Mouse (Mus musculus) kidney, adult 11 months (tissue): ENCODE measurements around the gene Pof1b.

Source experiments
- DNase-seq: peaks from one replicate; pipeline ENCODE4 v3.0.0; 2022

The Pof1b gene

DNA sequence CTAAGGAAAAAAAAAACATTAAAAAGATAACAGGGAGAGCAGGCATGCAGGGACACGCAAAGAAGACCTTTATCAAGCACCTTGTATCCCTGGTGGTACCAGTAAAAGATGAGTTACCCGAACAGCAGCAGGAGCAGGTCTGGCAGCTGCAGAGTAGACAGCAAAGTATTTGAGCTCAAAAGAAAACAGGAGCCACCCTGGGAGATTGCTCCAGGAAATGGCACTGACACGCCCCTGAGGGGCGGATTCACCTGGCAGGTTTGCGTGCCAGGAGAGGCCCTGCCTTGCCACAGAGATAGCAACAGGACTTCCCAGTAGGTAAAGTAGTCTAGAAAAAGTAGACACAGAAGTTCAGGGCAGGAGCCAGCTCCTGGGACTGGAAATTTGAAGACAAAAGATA is at the start of gene Pof1b:
Pof1b (minus strand) TSS at position 144 of the 400 bp plus-strand sequence.
- DNase-seq, result no peak

DNA sequence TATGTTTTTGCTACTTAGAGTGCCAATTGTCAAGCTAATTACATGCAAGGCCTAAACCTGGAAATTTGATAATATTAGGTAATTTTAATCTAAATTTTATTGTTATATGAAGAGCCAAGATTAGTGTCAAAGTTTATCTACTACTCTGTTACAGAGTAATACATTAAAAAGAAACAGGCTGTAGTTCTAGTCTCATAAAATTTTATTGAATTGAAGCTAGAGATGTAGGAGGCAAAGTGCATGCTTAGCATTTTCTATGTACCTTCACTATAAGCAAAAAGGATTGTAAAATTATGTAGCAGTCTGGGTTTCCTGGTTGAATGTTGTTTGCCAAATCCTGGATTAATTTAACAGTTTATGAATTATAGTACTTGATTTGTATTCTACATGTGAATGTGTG is 18.1 kb upstream of the Pof1b start:
- no peak for DNase-seq

DNA sequence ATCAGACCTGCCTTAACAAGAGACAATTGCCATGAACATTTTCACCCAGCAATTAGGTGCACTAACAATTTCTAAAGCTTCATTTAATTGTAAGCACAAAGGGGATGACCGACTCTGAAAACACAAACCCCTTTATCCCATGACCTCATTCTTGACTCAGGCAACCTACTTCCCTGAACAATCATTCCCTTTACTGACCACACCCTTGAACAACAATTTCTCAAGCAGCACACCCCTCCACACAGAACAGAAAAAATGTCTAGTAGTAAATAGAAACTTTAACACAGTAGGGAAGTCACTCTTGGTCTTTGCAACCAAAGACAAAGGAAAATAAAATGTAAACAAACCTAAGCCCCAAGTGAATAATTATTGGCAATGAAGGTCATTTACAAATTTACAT is 4.1 kb downstream of the Pof1b start:
- no peak for DNase-seq

DNA sequence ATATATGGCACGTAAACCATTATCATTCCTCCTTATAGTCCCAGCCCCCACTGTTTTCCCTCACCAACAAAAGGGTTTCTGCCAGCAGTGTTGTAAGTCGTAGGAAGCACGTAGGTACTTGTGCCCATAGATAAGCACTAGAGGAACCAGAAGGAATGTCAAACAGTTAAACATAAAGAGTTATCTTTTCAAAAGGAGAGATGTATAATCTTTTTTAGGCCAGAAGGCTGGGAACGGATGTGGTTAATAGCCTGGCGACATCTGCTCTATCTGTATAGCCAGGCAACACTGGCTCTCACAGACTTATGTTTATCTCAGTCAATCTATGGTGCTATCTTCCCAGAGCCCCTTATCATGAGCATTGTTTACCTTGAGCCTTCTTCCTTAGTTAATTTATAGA is 17.8 kb downstream of the Pof1b start:
- DNase-seq, result no peak

DNA sequence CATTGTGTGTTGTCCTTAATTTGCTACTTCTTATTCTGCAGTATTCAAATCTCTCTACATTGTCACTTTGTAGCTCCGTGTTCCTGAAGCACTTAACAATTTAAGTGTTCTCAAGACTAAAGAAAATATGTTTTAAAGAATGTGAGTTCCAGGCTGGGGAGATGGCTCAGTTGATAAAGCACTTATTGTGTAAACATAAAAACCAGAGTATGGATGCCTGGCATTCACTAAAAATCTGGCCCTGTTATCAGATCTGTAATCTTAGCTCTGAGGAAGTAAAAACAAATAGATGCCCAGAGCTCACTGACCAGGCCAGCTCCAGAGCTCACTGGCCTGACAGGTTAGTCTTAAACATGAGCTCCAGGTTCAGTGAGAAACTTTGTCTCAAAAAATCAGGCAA is 22.9 kb downstream of the Pof1b start:
- DNase-seq, result no peak

DNA sequence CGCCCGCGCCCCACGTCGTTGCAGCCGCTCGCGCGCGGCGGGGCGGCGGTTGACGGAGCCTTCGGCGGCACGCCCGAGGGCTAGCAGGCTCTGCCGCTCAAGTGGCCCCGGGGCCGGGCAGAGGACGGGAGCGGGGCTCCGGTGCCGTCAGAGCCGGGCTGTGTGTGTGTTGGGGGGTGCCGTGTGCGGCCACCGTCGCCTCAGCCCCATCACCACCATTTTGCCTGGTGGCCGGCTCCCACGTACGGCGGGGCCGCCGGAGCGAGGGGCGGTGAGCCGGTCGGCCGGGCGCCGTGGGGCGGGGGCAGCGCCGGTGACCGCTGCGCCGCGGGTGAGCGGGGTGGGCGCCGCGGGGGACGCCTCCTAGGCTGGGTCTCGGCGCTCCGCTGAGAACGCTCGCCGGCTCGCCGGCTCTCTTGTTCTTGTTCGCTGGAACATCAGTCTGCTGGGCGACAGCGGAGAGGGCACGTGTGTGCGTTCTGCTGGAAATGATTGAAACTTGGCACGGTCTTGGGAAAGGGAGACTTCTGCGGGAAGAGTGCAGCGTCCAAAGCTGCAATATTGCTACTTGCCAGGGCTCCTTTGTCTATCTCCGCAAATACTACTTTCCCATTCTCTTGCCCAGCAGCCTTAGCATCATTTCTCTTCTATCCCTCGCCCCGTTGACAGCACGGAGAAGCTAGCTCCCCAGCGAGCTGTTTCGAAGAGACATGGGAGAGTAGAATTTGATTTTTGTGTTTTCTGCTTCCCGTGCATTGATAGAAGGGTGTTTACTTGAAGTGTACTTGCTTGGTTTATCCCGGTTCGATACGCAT is 96.9 kb downstream of the Pof1b start:
- DNase-seq, result peak; percentile 2

DNA sequence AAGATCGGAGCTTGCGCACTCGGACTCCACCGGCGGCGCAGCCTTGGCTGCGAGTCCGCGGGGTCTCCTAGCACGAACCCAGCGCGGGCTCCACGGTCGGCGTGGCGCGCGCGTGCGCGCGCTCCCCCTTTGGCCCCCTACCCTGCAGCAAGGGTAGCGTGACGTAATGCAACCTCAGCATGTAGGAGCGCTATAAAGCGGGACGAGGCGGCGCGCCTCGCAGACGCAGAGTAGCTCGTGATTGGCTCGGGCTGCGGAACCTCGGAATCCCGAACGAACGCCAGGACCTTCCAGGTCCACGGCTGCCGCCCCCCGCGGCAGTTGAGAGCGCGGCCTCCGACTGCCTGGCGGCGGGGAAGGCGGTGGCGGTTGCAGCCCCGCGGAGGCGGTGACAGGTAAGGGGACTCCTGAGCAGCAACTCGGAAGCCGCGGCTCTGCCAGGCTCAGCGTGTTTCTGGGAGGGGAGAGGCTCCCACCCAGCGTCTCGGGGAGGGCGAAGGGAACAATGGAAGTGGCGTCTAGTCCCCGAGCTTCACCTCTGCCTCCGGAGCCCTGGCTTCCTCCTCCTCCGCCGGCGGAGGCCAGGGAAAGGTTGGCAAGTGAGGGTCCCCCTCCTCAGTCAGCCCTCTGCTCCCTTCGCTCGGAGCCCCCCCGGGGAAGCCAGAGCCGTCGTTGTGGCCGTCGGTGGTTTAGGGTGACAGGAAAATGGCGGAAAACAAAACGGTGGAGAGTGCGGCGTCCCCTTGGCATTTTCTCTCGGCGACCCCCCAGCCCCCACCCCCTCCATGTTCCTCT is 97.7 kb downstream of the Pof1b start, which contains the start of gene Zfp711:
Zfp711 (plus strand) TSS at position 16 of the 795 bp plus-strand sequence.
- peak; percentile 19 for DNase-seq
